Mouse (Mus musculus) megakaryocyte, embryonic 14.5 days (primary cell): ENCODE results near the gene Utf1.

Source experiments
- FLI1 ChIP-seq: IDR thresholded peaks from 2 replicates; pipeline ENCODE4 v1.6.1; 2012; ENCODE audit warnings: low read length, inconsistent platforms, mixed read lengths
- GATA1 ChIP-seq: IDR thresholded peaks from 3 replicates; pipeline ENCODE4 v1.6.1; 2012; ENCODE audit warnings: mixed read lengths, low read length, inconsistent platforms, borderline replicate concordance

DNA sequence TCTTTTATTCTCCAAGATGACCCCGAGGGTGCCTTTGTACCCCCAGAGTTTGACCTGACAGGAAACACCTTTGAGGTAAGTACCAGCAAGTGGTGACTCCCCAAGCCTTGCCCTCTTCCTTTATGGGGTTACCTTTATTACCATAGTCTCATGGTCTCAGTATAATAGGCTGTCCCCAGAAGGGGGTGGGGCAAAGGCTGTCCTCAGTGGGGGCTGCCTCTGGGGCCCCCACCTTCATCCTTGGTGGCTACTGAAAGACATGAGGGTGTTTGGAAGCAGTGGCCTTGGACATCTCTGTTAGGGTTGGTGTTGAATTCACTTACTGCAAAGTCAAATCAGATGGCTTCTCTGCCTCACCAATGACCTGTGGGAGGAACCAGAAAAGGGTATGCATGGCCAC lies 41.6 kb upstream of the Utf1 start:
- TF ChIP-seq GATA1: no peak
- TF ChIP-seq FLI1: no peak
